Mouse (Mus musculus) small intestine, adult 2 months (tissue): ENCODE data around the gene Tbx6. TPM values are rescaled to one million over a fixed set of nuclear protein-coding genes. Genes with fewer than 3 reads are reported as not detected.
"Not testable (repeated sequence)": the region's sequence is repeated elsewhere in the genome, so short reads cannot be mapped to it uniquely, and the experiment has no call there.

Experiments
- H3K27ac ChIP-seq: fragments of 200-500 bp; 2 replicates; pipeline ENCODE4 v1.5.1; 2012; ENCODE audit warnings: low read depth, low read length, control low read depth, inconsistent platforms; ENCODE audit not compliant: insufficient read depth
- H3K27me3 ChIP-seq: fragments of 200-500 bp; 2 replicates; pipeline ENCODE4 v1.6.1; 2012; ENCODE audit warnings: mild to moderate bottlenecking, moderate library complexity, low read length, inconsistent platforms; ENCODE audit not compliant: control insufficient read depth, insufficient read depth
- H3K36me3 ChIP-seq: fragments of 200-500 bp; 2 replicates; pipeline ENCODE4 v1.6.1; 2012; ENCODE audit warnings: mild to moderate bottlenecking, low read length, control low read depth, inconsistent platforms; ENCODE audit not compliant: control insufficient read depth, insufficient read depth
- H3K4me1 ChIP-seq: fragments of 200-500 bp; 2 replicates; pipeline ENCODE4 v1.6.1; 2012; ENCODE audit warnings: low read length, inconsistent platforms, mixed read lengths; ENCODE audit not compliant: control insufficient read depth, insufficient read depth, insufficient read length
- H3K4me3 ChIP-seq: fragments of 200-500 bp; 2 replicates; pipeline ENCODE4 v1.5.1; 2012; ENCODE audit warnings: low read depth, mild to moderate bottlenecking, control low read depth, inconsistent platforms, low read length, moderate library complexity
- CTCF ChIP-seq: fragments of 200-500 bp; IDR thresholded peaks from 2 replicates; pipeline ENCODE4 v1.5.1; 2012; ENCODE audit warnings: low read depth, mild to moderate bottlenecking, control low read depth, inconsistent platforms, low read length, moderate library complexity, mixed read lengths; ENCODE audit not compliant: insufficient replicate concordance, insufficient read length; ENCODE audit errors: extremely low read depth
- POLR2A ChIP-seq: fragments of 200-500 bp; IDR thresholded peaks from 2 replicates; pipeline ENCODE4 v1.6.1; 2012; ENCODE audit warnings: low read depth, mild to moderate bottlenecking, control low read depth, inconsistent platforms, low read length, moderate library complexity
- WGBS: fragments of 180-500 bp; shearing (Covaris S2); methylation state at CpG from one replicate; pipeline ENCODE4 v1.1.7; 2018; 5-methylcytosine and 5-hydroxymethylcytosine counted together
- polyA plus RNA-seq: library from polyadenylated mRNA; depleted of rRNA; stranded (reverse); fragments of >200 nt; gene quantifications from 2 replicates; pipeline ENCODE4 v1.2.3, GENCODE M21; 2012

Gene Tbx6
- polyA plus RNA-seq, 1 experiment: 2.4 TPM

DNA sequence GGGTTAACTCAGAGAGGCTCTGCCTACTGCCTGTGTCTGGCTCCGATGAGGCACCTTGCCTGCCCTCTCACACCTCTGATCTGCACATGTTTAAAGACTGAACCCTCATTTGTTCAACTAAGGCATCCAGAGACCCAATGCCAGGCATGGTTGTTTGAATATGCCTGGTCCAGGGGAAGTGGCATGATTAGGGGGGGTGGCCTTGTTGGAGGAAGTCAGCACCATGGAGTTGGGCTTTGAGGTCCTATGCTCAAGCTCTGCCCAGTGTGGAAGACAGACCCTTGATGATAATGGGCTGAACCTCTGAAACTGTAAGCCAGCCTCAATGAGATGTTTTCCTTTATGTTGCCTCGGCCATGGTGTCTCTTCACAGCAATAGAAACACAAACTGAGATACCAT lies 7.9 kb upstream of the Tbx6 start:
- Histone ChIP-seq H3K27me3 (no peaks in the 10 kb centered on the region), H3K36me3 (peaks cover 31% of the 10 kb centered on the region), H3K27ac (no peak overlapping the region), H3K4me1 (peaks cover 11% of the 10 kb centered on the region), H3K4me3 (no peak overlapping the region)
- whole genome bisulfite sequencing: 85% methylated on average over 2 of the region's 2 CpGs
- TF ChIP-seq POLR2A (no peak), CTCF (no peak)

DNA sequence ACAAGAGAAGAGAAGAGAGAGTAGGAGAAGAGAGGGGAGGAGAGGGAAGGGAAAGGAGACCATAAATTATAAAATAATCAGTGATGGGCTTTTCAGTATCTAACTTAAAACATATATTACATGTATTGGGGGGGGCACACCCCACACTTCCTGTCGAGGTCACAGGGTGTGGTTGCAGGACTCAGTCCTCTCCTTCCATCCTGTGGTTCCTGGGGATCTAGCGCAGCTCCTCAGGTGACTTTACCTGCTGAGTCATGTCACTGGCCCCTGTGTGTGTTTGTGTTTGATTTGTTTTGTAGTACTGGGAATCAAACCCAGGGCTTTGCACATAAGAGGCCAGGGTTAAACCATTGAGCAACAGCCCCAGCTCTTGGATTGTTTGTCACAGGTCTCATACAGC lies 6.8 kb upstream of the Tbx6 start:
- 45% methylated on average over 2 of the region's 2 CpGs for WGBS
- TF ChIP-seq POLR2A (no peak), CTCF (no peak)
- H3K4me1 ChIP-seq: peaks cover 11% of the 10 kb centered on the region
- H3K27ac ChIP-seq: no peak overlapping the region
- H3K4me3 ChIP-seq: no peak overlapping the region
- H3K27me3 ChIP-seq: no peaks in the 10 kb centered on the region
- H3K36me3 ChIP-seq: peaks cover 28% of the 10 kb centered on the region

DNA sequence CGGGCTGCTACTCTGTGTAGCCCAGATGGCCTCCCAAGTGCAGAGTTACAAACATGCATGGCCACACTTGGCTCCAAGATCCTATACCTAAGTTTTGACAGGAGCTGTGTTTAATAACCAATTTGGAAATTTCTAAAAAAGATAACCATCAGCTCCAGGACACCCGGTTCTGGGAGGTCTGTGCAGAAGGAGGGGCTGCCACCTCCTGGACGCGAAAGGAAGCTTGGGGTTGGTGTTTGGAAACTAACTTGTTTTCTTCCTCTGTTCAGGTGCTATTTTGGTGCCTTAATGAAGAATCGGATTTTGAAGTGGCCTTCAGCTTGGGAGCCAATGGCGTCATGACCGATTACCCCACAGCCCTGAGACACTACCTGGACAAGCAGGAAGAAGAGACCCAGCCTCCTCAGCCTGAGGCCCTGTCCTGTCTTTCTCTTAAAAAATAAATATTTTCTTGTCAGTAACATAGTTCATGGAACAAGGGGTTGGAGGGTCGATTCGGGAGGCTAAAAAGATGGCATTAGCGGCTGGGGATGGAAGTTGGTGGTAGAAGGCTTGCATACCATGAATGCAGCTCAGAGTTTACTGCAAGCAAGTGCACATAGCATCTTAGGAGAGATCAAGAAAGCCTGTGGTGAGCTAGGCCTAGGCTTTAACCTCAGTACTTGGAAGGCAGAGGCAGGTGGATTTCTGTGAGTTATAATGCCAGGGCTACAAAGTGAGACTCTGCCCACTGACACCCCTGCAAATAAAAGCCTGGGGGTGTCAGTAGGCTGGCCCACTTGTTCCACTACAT lies 5.9 kb upstream of the Tbx6 start:
- Histone ChIP-seq H3K27me3 (no peaks in the 10 kb centered on the region), H3K4me1 (peaks cover 17% of the 10 kb centered on the region), H3K27ac (no peak overlapping the region), H3K4me3 (no peak overlapping the region), H3K36me3 (peaks cover 19% of the 10 kb centered on the region)
- TF ChIP-seq POLR2A: no peak
- TF ChIP-seq CTCF: peak; percentile 39; the same call in 1 of the 2 replicates
- 77% methylated on average over 10 of the region's 10 CpGs for WGBS

DNA sequence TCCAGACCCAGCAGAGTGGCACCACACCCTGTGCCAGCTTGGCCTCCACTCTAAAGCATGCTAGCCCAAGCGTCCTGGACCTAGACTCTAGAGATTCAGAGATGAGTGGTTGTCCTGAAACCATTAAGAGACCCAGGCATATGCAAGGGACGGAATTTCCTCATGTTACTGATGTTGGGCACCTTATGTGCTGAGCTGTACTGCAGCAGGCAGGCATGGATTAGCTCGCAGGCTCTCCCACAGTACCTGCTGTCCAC lies 5.4 kb upstream of the Tbx6 start:
- TF ChIP-seq POLR2A: no peak
- TF ChIP-seq CTCF: no peak
- 62% methylated on average over 3 of the region's 3 CpGs for WGBS
- H3K4me1 ChIP-seq: peaks cover 18% of the 10 kb centered on the region
- no peak overlapping the region for H3K4me3 ChIP-seq
- H3K27ac ChIP-seq: peak overlapping the region; percentile 93
- H3K36me3 ChIP-seq: peaks cover 18% of the 10 kb centered on the region
- no peaks in the 10 kb centered on the region for H3K27me3 ChIP-seq

DNA sequence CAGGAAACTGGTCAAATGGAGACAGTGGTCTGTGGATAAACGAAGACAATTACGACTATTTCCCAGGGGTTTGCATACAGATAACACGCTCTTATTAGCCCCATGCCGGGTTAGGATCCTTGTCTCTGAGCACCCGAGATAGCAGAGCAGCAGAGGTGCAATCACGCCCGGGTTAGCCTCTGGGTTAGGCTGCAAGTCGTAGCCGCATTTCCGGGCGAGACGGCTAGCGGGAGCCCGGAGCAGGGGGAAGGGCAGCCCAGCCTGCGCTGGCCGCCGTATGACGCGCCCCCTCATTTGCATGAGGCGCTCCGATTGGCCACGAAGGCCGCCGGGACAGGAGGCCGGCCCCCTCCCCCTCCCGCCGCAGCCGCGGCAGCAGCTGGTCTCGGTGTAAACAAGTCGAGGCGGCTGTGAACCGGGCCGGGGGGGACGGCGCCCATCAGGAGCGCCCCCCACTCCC lies 4.7 kb upstream of the Tbx6 start, which contains the start of gene Ypel3:
TSS of gene Ypel3 (plus strand) at position 358 of the 460 bp plus-strand sequence.
- Histone ChIP-seq H3K27me3 (no peaks in the 10 kb centered on the region), H3K36me3 (peaks cover 14% of the 10 kb centered on the region), H3K4me1 (peaks cover 23% of the 10 kb centered on the region), H3K4me3 (peak within 1 kb of the TSS; percentile 85), H3K27ac (peak within 1 kb of the TSS; percentile 93)
- TF ChIP-seq POLR2A (peak; percentile 55), CTCF (no peak)
- under 1% methylated on average over 36 of the region's 37 CpGs for WGBS

DNA sequence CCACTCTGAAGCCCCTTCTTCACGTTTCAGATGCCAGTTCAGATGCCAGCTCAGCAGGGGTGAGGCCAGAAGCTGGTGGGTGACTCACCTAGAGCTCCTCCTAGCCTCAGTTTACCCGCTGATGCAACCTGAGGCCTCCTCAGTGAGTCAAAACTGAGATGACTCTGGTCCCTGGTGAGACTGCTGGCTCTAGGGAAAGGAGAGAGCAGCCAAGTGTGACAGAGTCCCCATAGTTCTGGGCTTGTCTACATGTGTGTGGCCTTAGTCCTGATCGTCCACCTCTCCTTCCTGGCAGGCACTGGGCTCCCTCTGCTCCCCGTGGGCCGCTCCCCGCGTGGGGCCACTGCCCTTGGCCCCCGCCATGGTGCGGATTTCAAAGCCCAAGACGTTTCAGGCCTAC lies 3.8 kb upstream of the Tbx6 start:
- TF ChIP-seq POLR2A: no peak
- no peak for TF ChIP-seq CTCF
- WGBS: 52% methylated on average over 10 of the region's 10 CpGs
- Histone ChIP-seq H3K27me3 (no peaks in the 10 kb centered on the region), H3K4me3 (peak overlapping the region; percentile 85), H3K27ac (peak overlapping the region; percentile 24; the same call in 1 of the 2 replicates), H3K36me3 (peaks cover 12% of the 10 kb centered on the region), H3K4me1 (peaks cover 23% of the 10 kb centered on the region)

DNA sequence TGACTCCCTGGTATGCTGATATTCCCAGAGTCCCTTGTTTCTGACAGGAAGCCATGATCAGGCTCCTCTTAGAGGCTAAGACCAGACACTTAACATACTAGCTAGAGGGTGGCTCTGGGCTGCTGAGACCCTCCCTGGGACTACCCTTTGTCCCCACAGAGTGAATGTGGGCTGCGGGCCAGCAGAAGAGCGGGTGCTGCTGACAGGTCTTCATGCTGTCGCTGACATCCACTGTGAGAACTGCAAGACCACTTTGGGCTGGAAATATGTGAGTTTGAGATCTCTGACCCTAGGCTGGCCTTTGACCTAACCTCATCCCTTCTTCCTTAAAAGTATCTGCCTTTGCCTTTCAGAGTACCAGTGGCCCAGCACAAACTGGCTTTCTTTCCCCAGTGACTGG lies 3.1 kb upstream of the Tbx6 start:
- Histone ChIP-seq H3K27ac (no peak overlapping the region), H3K27me3 (no peaks in the 10 kb centered on the region), H3K4me1 (peaks cover 23% of the 10 kb centered on the region), H3K4me3 (no peak overlapping the region), H3K36me3 (peaks cover 9% of the 10 kb centered on the region)
- 89% methylated on average over 3 of the region's 3 CpGs for WGBS
- TF ChIP-seq CTCF (no peak), POLR2A (no peak)

DNA sequence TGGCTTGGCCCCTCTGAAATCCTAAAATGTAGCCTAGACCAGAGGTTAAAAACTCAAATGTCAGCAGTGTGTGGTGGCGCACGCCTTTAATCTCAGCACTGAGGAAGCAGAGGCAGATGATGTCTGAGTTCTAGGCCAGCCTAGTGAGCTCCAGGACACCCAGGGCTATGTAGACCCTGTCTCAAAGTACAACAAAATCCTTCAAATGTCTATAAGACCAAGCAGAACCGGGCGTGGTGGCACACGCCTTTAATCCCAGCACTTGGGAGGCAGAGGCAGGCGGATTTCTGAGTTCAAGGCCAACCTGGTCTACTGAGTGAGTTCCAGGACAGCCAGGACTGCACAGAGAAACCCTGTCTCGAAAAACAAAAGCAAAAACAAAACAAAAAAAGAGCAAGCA lies 2.2 kb upstream of the Tbx6 start:
- 85% methylated on average over 7 of the region's 7 CpGs for WGBS
- not testable (repeated sequence) for H3K36me3 ChIP-seq, H3K27ac ChIP-seq, H3K4me3 ChIP-seq, H3K27me3 ChIP-seq
- peaks cover 23% of the 10 kb centered on the region for H3K4me1 ChIP-seq
